Mouse (Mus musculus): ENCODE results near the gene Thsd4. TPM values are rescaled to one million over a fixed set of nuclear protein-coding genes. Genes with fewer than 3 reads are reported as not detected.

Thsd4 gene
- total RNA-seq, 1 experiment, result 1.6 TPM

DNA sequence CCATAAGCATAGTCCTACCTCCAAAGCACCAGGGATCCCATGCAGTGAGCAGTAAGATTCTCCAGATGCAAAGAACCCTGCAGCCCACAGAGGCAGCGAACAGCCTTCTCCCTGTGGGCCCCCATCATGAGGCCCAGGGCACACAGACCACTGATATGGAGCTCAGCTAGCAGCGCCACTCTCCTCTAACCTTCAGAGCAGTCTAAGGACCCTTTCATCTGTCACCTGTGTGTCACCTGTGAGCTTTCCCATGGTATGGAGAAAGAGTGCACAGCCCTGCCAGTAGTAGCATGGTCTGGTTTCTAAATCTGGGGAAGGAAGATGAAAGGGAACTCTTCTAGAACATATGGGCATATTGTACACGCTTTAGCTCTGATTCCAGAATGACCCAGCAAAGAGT, 72.3 kb downstream of the Thsd4 start:
- H3K4me1 ChIP-seq (ENCODE audit: control insufficient read depth in 2 of 2, insufficient read depth in 2 of 2, low read length in 2 of 2, poor library complexity in 1 of 2), result no peaks in the 10 kb centered on the region
- no peaks in the 10 kb centered on the region for H3K9me3 ChIP-seq (ENCODE audit: control insufficient read depth, insufficient read depth, low read depth, low read length)
- no peak overlapping the region for H3K9ac ChIP-seq (ENCODE audit: insufficient read depth, low read depth, low read length, poor library complexity, severe bottlenecking)
- TF ChIP-seq HCFC1 (IDR thresholded peaks at IDR 0.05; ENCODE audit: borderline replicate concordance, insufficient read depth, low read length) (no peak), MAFK (IDR thresholded peaks at IDR 0.05; ENCODE audit: insufficient read depth, low read depth, low read length) (no peak), ZC3H11A (IDR thresholded peaks at IDR 0.05; ENCODE audit: borderline replicate concordance, low read depth, low read length) (no peak), CHD2 (IDR thresholded peaks at IDR 0.05; ENCODE audit: low read depth, low read length) (no peak), ZNF384 (IDR thresholded peaks at IDR 0.05; ENCODE audit: low read depth, low read length) (no peak)
- no peak overlapping the region for H3K27ac ChIP-seq (ENCODE audit: insufficient read depth, low read depth, low read length, poor library complexity, severe bottlenecking)
- DNase-seq (ENCODE audit: low read depth, low spot score), result no peak
- in situ Hi-C loops (cut with MboI; ENCODE audit: low sequenced_read_pairs in 2 of 2, unreplicated experiment in 2 of 2), result no loop called here
- no peak overlapping the region for H3K4me3 ChIP-seq (ENCODE audit: insufficient read depth in 1 of 2, low read depth in 1 of 2, low read length in 2 of 2, poor library complexity in 1 of 2, severe bottlenecking in 1 of 2)
- H3K36me3 ChIP-seq (ENCODE audit: control insufficient read depth, insufficient read depth, low read length, poor library complexity, severe bottlenecking), result no peaks in the 10 kb centered on the region

DNA sequence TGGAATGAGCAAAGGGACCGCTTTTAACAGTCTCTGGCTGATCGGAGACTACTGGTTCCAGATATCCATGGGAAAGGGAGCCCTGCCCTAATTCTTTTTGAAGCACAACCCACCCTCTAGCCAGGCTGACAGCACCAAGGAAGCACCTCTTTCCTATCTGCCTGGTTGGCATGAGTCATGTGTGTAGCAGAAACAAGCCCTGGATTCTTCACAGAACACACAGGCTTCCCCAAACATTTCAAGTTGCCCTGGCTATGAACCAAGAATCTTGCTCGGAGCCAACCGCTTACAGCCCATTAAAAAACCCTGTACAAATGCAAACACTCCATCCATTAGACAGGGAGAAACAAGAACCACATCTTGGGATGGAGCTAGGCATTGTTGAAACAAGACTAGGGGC, 76.0 kb downstream of the Thsd4 start:
- Histone ChIP-seq H3K9ac (ENCODE audit: insufficient read depth, low read depth, low read length, poor library complexity, severe bottlenecking) (no peak overlapping the region), H3K4me1 (ENCODE audit: control insufficient read depth in 2 of 2, insufficient read depth in 2 of 2, low read length in 2 of 2, poor library complexity in 1 of 2) (no peaks in the 10 kb centered on the region), H3K36me3 (ENCODE audit: control insufficient read depth, insufficient read depth, low read length, poor library complexity, severe bottlenecking) (no peaks in the 10 kb centered on the region), H3K9me3 (ENCODE audit: control insufficient read depth, insufficient read depth, low read depth, low read length) (no peaks in the 10 kb centered on the region), H3K27ac (ENCODE audit: insufficient read depth, low read depth, low read length, poor library complexity, severe bottlenecking) (no peak overlapping the region), H3K4me3 (ENCODE audit: insufficient read depth in 1 of 2, low read depth in 1 of 2, low read length in 2 of 2, poor library complexity in 1 of 2, severe bottlenecking in 1 of 2) (no peak overlapping the region)
- DNase-seq (ENCODE audit: low read depth, low spot score), result no peak
- TF ChIP-seq CHD2 (IDR thresholded peaks at IDR 0.05; ENCODE audit: low read depth, low read length) (no peak), MAFK (IDR thresholded peaks at IDR 0.05; ENCODE audit: insufficient read depth, low read depth, low read length) (no peak), ZC3H11A (IDR thresholded peaks at IDR 0.05; ENCODE audit: borderline replicate concordance, low read depth, low read length) (no peak), ZNF384 (IDR thresholded peaks at IDR 0.05; ENCODE audit: low read depth, low read length) (no peak), HCFC1 (IDR thresholded peaks at IDR 0.05; ENCODE audit: borderline replicate concordance, insufficient read depth, low read length) (no peak)
- in situ Hi-C loops (cut with MboI; ENCODE audit: low sequenced_read_pairs in 2 of 2, unreplicated experiment in 2 of 2), result no loop called here

DNA sequence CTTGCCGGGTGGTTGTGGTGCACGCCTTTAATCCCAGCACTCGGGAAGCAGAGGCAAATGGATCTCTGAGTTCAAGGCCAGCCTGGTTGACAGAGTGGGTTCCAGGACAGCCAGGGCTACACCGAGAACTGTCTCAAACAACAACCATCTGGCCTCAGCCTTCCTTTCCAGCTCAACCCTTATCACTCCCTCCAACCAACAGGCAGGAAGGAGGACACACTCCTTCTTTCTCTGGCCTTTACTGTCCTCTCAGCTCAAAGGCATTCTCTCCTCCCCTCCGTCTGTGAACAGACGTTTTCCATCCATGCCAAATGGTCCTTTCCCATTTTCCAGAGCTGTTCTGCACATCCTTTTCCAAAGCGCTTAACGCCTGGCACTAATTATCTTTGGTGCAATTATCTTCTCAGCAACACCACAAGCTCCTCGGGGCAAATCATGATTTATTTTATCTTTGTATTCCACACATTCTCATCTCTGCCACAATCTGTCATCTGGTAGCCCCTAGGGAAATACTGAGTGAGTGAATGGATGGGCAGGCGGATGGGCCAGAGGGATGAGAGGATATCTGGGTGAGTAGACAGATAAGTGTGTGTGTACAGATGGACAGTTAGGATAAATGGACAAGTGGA, 80.5 kb downstream of the Thsd4 start:
- H3K4me3 ChIP-seq (ENCODE audit: insufficient read depth in 1 of 2, low read depth in 1 of 2, low read length in 2 of 2, poor library complexity in 1 of 2, severe bottlenecking in 1 of 2), result no peak overlapping the region
- no peaks in the 10 kb centered on the region for H3K36me3 ChIP-seq (ENCODE audit: control insufficient read depth, insufficient read depth, low read length, poor library complexity, severe bottlenecking)
- H3K4me1 ChIP-seq (ENCODE audit: control insufficient read depth in 2 of 2, insufficient read depth in 2 of 2, low read length in 2 of 2, poor library complexity in 1 of 2), result no peaks in the 10 kb centered on the region
- DNase-seq (ENCODE audit: low read depth, low spot score), result no peak
- H3K27ac ChIP-seq (ENCODE audit: insufficient read depth, low read depth, low read length, poor library complexity, severe bottlenecking), result no peak overlapping the region
- TF ChIP-seq HCFC1 (IDR thresholded peaks at IDR 0.05; ENCODE audit: borderline replicate concordance, insufficient read depth, low read length), result no peak
- no peak for TF ChIP-seq CHD2 (IDR thresholded peaks at IDR 0.05; ENCODE audit: low read depth, low read length)
- no peak for TF ChIP-seq ZNF384 (IDR thresholded peaks at IDR 0.05; ENCODE audit: low read depth, low read length)
- TF ChIP-seq MAFK (IDR thresholded peaks at IDR 0.05; ENCODE audit: insufficient read depth, low read depth, low read length), result no peak
- TF ChIP-seq ZC3H11A (IDR thresholded peaks at IDR 0.05; ENCODE audit: borderline replicate concordance, low read depth, low read length), result no peak
- in situ Hi-C loops (cut with MboI; ENCODE audit: low sequenced_read_pairs in 2 of 2, unreplicated experiment in 2 of 2), result no loop called here
- no peaks in the 10 kb centered on the region for H3K9me3 ChIP-seq (ENCODE audit: control insufficient read depth, insufficient read depth, low read depth, low read length)
- no peak overlapping the region for H3K9ac ChIP-seq (ENCODE audit: insufficient read depth, low read depth, low read length, poor library complexity, severe bottlenecking)

DNA sequence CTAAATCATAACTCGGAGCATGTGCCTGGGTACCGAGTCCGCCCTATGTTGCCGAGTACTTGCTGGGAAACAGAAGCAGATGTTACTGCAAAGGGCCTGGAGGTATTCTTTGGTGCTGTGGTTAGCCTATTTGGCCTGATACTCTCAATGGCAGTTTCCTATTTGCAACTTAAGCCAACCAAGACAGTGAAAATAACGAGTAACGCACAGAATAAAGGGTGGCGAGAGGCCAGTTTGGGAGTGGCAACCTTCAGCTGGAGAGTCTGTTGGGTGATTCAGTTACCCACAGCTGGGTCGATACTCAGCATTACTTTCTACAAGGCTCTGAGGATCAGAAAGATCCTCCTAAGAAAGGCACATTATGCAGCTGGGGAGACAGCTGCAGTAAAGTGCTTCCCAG, 81.3 kb downstream of the Thsd4 start:
- TF ChIP-seq HCFC1 (IDR thresholded peaks at IDR 0.05; ENCODE audit: borderline replicate concordance, insufficient read depth, low read length), result no peak
- TF ChIP-seq ZNF384 (IDR thresholded peaks at IDR 0.05; ENCODE audit: low read depth, low read length), result no peak
- no peak for TF ChIP-seq MAFK (IDR thresholded peaks at IDR 0.05; ENCODE audit: insufficient read depth, low read depth, low read length)
- TF ChIP-seq CHD2 (IDR thresholded peaks at IDR 0.05; ENCODE audit: low read depth, low read length), result no peak
- no peak for TF ChIP-seq ZC3H11A (IDR thresholded peaks at IDR 0.05; ENCODE audit: borderline replicate concordance, low read depth, low read length)
- in situ Hi-C loops (cut with MboI; ENCODE audit: low sequenced_read_pairs in 2 of 2, unreplicated experiment in 2 of 2), result no loop called here
- no peak overlapping the region for H3K27ac ChIP-seq (ENCODE audit: insufficient read depth, low read depth, low read length, poor library complexity, severe bottlenecking)
- H3K4me1 ChIP-seq (ENCODE audit: control insufficient read depth in 2 of 2, insufficient read depth in 2 of 2, low read length in 2 of 2, poor library complexity in 1 of 2), result no peaks in the 10 kb centered on the region
- no peak overlapping the region for H3K9ac ChIP-seq (ENCODE audit: insufficient read depth, low read depth, low read length, poor library complexity, severe bottlenecking)
- H3K9me3 ChIP-seq (ENCODE audit: control insufficient read depth, insufficient read depth, low read depth, low read length), result no peaks in the 10 kb centered on the region
- no peaks in the 10 kb centered on the region for H3K36me3 ChIP-seq (ENCODE audit: control insufficient read depth, insufficient read depth, low read length, poor library complexity, severe bottlenecking)
- DNase-seq (ENCODE audit: low read depth, low spot score), result no peak
- H3K4me3 ChIP-seq (ENCODE audit: insufficient read depth in 1 of 2, low read depth in 1 of 2, low read length in 2 of 2, poor library complexity in 1 of 2, severe bottlenecking in 1 of 2), result no peak overlapping the region
